Mouse (Mus musculus) lung, adult 2 months (tissue): ENCODE results near the gene Fam89b. TPM values are rescaled to one million over a fixed set of nuclear protein-coding genes. Genes with fewer than 3 reads are reported as not detected.
"Not testable (repeated sequence)": the region's sequence is repeated elsewhere in the genome, so short reads cannot be mapped to it uniquely, and the experiment has no call there.

Experiments used
- DNase-seq: peaks from one replicate; pipeline ENCODE4 v3.0.0; 2022
- H3K4me1 ChIP-seq: fragments of 200-500 bp; 2 replicates; pipeline ENCODE4 v1.6.1; 2011; ENCODE audit warnings: low read length; ENCODE audit not compliant: control insufficient read depth, insufficient read depth
- H3K4me3 ChIP-seq: fragments of 200-500 bp; replicated peaks from 2 replicates; pipeline ENCODE3; 2011; ENCODE audit warnings: low read depth, mild to moderate bottlenecking, control low read depth, low read length; ENCODE audit errors: extremely low read depth
- CTCF ChIP-seq: fragments of 200-500 bp; IDR thresholded peaks from 2 replicates; pipeline ENCODE4 v1.5.1; 2011; ENCODE audit warnings: mild to moderate bottlenecking, low read length, control low read depth; ENCODE audit not compliant: insufficient read depth
- POLR2A ChIP-seq: fragments of 200-500 bp; IDR thresholded peaks from 2 replicates; pipeline ENCODE4 v1.6.1; 2011; ENCODE audit warnings: low read depth, mild to moderate bottlenecking, control low read depth, low read length, borderline replicate concordance; ENCODE audit errors: extremely low read depth
- WGBS: fragments of 180-500 bp; shearing (Covaris S2); methylation state at CpG from one replicate; pipeline ENCODE4 v1.1.7; 2018; 5-methylcytosine and 5-hydroxymethylcytosine counted together
- polyA plus RNA-seq: library from polyadenylated mRNA; depleted of rRNA; stranded (reverse); fragments of >200 nt; gene quantifications from 2 replicates; pipeline ENCODE4 v1.2.3, GENCODE M21; 2012; rRNA removed

Gene Fam89b
- polyA plus RNA-seq, 1 experiment, result 234 TPM

GRCm38 (mm10) chr19:5687738-5688137, 41.7 kb downstream of the Fam89b start:
- no peak for DNase-seq
- TF ChIP-seq CTCF, result no peak
- no peak for TF ChIP-seq POLR2A
- H3K4me1 ChIP-seq, result peaks cover 11% of the 10 kb centered on the region; the same call in 1 of the 2 replicates
- H3K4me3 ChIP-seq, result peak overlapping the region; percentile 97
- 21% methylated on average over 9 of the region's 9 CpGs for WGBS

DNA sequence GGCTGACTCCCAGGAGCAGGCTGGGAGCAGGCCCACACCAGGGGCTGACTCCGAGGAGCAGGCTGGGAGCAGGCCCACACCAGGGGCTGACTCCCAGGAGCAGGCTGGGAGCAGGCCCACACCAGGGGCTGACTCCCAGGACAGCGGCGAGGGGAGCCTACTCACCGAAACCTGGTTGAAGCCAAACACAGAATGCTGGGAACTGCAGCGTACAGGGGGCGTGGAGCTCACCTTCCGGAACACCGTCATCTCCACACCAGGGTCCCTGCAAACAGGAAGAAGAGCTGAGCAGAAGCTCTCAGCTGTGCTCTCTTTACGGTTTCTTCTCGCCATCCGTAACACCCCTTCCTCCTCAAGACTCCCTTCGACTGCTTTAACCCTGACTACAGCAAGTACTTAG, 42.5 kb downstream of the Fam89b start:
- not testable (repeated sequence) for DNase-seq, H3K4me3 ChIP-seq
- peaks cover 11% of the 10 kb centered on the region; the same call in 1 of the 2 replicates for H3K4me1 ChIP-seq
- WGBS, result 92% methylated on average over 12 of the region's 12 CpGs

DNA sequence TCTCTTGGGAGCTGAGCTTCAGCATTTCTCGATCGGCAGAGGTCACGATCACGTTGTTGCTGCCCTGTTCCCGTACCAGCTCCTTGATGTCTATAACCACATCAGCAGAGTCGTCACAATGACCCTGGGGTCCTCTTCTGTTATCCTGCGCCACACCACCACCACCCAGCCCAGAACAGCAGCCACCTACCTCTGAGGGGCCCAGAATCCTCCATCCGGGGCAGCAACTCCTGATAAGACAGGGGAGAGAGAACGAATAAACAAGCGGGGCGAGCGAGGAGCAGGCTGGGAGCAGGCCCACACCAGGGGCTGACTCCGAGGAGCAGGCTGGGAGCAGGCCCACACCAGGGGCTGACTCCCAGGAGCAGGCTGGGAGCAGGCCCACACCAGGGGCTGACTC, 43.0 kb downstream of the Fam89b start:
- TF ChIP-seq CTCF (no peak), POLR2A (no peak)
- WGBS, result 84% methylated on average over 13 of the region's 13 CpGs
- Histone ChIP-seq H3K4me3 (no peak overlapping the region), H3K4me1 (peaks cover 11% of the 10 kb centered on the region; the same call in 1 of the 2 replicates)
- DNase-seq, result no peak

DNA sequence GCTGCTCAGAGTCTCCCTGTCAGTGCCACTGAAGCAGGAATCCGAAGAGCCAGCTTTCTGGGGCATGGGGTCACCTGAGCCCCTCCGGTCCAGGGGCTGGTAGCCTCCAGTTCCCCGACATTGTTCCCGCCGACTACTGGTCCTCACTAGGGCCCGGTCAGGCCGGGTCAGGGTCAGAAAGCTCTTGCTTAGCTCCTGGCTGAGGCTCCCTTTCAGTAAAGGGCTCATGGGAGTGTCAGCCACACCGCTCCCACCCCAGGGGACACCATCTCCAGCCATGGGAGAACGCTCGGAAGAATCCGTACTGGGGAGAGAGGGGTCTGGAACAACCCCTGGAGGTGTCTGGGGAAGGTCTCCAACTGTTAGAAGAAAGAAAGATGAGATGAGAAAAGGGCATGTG, 43.6 kb downstream of the Fam89b start:
- TF ChIP-seq POLR2A, result no peak
- no peak for TF ChIP-seq CTCF
- WGBS, result 94% methylated on average over 11 of the region's 11 CpGs
- DNase-seq, result no peak
- Histone ChIP-seq H3K4me3 (no peak overlapping the region), H3K4me1 (peaks cover 9% of the 10 kb centered on the region; the same call in 1 of the 2 replicates)

GRCm38 (mm10) chr19:5685431-5685830, 44.0 kb downstream of the Fam89b start:
- TF ChIP-seq CTCF (no peak), POLR2A (no peak)
- WGBS, result 93% methylated on average over 19 of the region's 19 CpGs
- no peak for DNase-seq
- H3K4me1 ChIP-seq, result peaks cover 6% of the 10 kb centered on the region; the same call in 1 of the 2 replicates
- no peak overlapping the region for H3K4me3 ChIP-seq

DNA sequence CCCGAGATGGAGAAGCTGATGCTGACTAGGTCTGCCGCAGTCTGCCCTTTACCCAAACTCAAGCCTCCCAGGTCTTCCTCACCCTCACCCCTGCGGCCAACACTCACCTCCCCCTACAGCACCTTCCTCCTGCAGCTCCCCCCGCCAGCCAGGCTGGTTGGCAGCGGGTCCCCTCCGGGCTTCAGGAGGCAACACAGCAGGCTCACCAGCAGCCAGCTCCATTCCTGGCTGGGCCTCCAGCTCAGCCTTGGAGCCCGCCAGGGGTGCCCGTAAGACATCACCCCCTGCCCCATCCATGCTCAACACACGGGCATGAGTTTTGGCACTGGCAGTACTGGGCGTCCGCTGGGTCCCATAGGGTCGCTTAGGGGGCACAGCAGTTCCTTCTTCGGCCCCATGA, 44.5 kb downstream of the Fam89b start:
- TF ChIP-seq POLR2A (no peak), CTCF (no peak)
- WGBS, result 91% methylated on average over 13 of the region's 13 CpGs
- DNase-seq, result no peak
- peaks cover 6% of the 10 kb centered on the region; the same call in 1 of the 2 replicates for H3K4me1 ChIP-seq
- no peak overlapping the region for H3K4me3 ChIP-seq

DNA sequence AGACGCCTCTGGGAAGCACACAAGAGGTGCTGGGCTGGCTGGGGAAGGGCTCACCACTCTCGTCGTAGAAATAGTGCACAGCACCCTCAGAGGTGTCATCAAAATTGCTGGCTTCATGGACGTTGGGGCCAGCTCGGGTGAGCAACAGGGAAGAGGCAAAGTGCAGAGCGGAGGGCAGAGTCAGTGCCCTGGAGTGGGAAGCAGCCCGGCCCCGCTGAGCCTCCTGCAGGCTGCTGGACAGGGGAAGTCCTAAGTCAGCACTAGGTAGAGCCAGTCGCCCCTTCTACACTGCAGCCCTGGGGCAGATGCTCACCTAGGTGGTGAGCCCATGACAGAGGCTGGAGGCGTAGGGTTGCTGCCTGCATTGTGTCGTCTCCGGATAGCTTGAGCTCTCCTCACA, 45.2 kb downstream of the Fam89b start:
- TF ChIP-seq POLR2A (no peak), CTCF (no peak)
- no peak for DNase-seq
- no peak overlapping the region for H3K4me3 ChIP-seq
- peaks cover 6% of the 10 kb centered on the region; the same call in 1 of the 2 replicates for H3K4me1 ChIP-seq
- WGBS, result 92% methylated on average over 12 of the region's 12 CpGs

GRCm38 (mm10) chr19:5680432-5680831, 49.0 kb downstream of the Fam89b start:
- H3K4me1 ChIP-seq, result no peaks in the 10 kb centered on the region; the same call in 1 of the 2 replicates
- no peak overlapping the region for H3K4me3 ChIP-seq
- 50% methylated on average over 4 of the region's 4 CpGs for WGBS
- TF ChIP-seq CTCF, result no peak
- no peak for TF ChIP-seq POLR2A
- DNase-seq, result no peak

Other genes starting within 250 kb of the Fam89b start
- 50.3 and 53.0 TPM in 2 replicates for gene Mus81, start 241.3 kb downstream of the Fam89b start, polyA plus RNA-seq
- gene Cfl1, start 239.2 kb downstream of the Fam89b start, polyA plus RNA-seq, result 439 and 568 TPM in 2 replicates
- 1.1 and 1.2 TPM in 2 replicates for gene 1700020D05Rik, start 225.9 kb downstream of the Fam89b start, polyA plus RNA-seq
- 8.8 and 15.6 TPM in 2 replicates for gene Snx32, start 219.1 kb downstream of the Fam89b start, polyA plus RNA-seq
- gene Ovol1, start 169.0 kb downstream of the Fam89b start, polyA plus RNA-seq, result 2.3 and 11.2 TPM in 2 replicates
- gene Ap5b1, start 161.6 kb downstream of the Fam89b start, polyA plus RNA-seq, result 14.5 and 15.3 TPM in 2 replicates
- 38.6 and 47.6 TPM in 2 replicates for gene Rnaseh2c, start 127.8 kb downstream of the Fam89b start, polyA plus RNA-seq
- 72.5 and 75.7 TPM in 2 replicates for gene Kat5, start 119.4 kb downstream of the Fam89b start, polyA plus RNA-seq
- 118 and 120 TPM in 2 replicates for gene Rela, start 92.2 kb downstream of the Fam89b start, polyA plus RNA-seq
- gene Sipa1, start 65.9 kb downstream of the Fam89b start, polyA plus RNA-seq, result 163 and 214 TPM in 2 replicates
- gene Map3k11, start 40.9 kb downstream of the Fam89b start, polyA plus RNA-seq, result 141 and 162 TPM in 2 replicates
- gene Pcnx3, start 40.7 kb downstream of the Fam89b start, polyA plus RNA-seq, result 156 and 166 TPM in 2 replicates
- gene Kcnk7, start 25.3 kb downstream of the Fam89b start, polyA plus RNA-seq, result 2.0 and 4.6 TPM in 2 replicates
- gene Ehbp1l1, start 3.3 kb downstream of the Fam89b start, polyA plus RNA-seq, result 64.4 and 73.8 TPM in 2 replicates
- 236 and 238 TPM in 2 replicates for gene Ltbp3, start 11.3 kb upstream of the Fam89b start, polyA plus RNA-seq
- 113 and 116 TPM in 2 replicates for gene Scyl1, start 41.8 kb upstream of the Fam89b start, polyA plus RNA-seq
- 32.1 and 37.8 TPM in 2 replicates for gene Frmd8, start 145.6 kb upstream of the Fam89b start, polyA plus RNA-seq
- gene Slc25a45, start 148.2 kb upstream of the Fam89b start, polyA plus RNA-seq, result 24.5 and 26.0 TPM in 2 replicates
- gene Tigd3, start 164.5 kb upstream of the Fam89b start, polyA plus RNA-seq, result 1.1 and 1.2 TPM in 2 replicates
- 87.1 and 103 TPM in 2 replicates for gene Dpf2, start 183.4 kb upstream of the Fam89b start, polyA plus RNA-seq
- 22.2 and 24.1 TPM in 2 replicates for gene Cdc42ep2, start 195.2 kb upstream of the Fam89b start, polyA plus RNA-seq
- 30.5 and 32.7 TPM in 2 replicates for gene Pola2, start 234.5 kb upstream of the Fam89b start, polyA plus RNA-seq